Mouse (Mus musculus): ENCODE measurements around the gene Fbxo3. TPM values are rescaled to one million over a fixed set of nuclear protein-coding genes. Genes with fewer than 3 reads are reported as not detected.
"Not testable (repeated sequence)": the region's sequence is repeated elsewhere in the genome, so short reads cannot be mapped to it uniquely, and the experiment has no call there.

Gene Fbxo3
- total RNA-seq, 1 experiment = 13.6 TPM

- TF ChIP-seq HCFC1 (IDR thresholded peaks at IDR 0.05; ENCODE audit: borderline replicate concordance, insufficient read depth, low read length) (no peak), CHD2 (IDR thresholded peaks at IDR 0.05; ENCODE audit: low read depth, low read length) (no peak), ZNF384 (IDR thresholded peaks at IDR 0.05; ENCODE audit: low read depth, low read length) (no peak), ZC3H11A (IDR thresholded peaks at IDR 0.05; ENCODE audit: borderline replicate concordance, low read depth, low read length) (no peak), MAFK (IDR thresholded peaks at IDR 0.05; ENCODE audit: insufficient read depth, low read depth, low read length) (peak; percentile 62)
- in situ Hi-C loops (cut with MboI; ENCODE audit: low sequenced_read_pairs in 2 of 2, unreplicated experiment in 2 of 2) = no loop called here
- Histone ChIP-seq H3K9ac (ENCODE audit: insufficient read depth, low read depth, low read length, poor library complexity, severe bottlenecking) (no peak overlapping the region), H3K4me3 (ENCODE audit: insufficient read depth in 1 of 2, low read depth in 1 of 2, low read length in 2 of 2, poor library complexity in 1 of 2, severe bottlenecking in 1 of 2) (no peak overlapping the region), H3K4me1 (ENCODE audit: control insufficient read depth in 2 of 2, insufficient read depth in 2 of 2, low read length in 2 of 2, poor library complexity in 1 of 2) (no peaks in the 10 kb centered on the region), H3K36me3 (ENCODE audit: control insufficient read depth, insufficient read depth, low read length, poor library complexity, severe bottlenecking) (peaks cover 2% of the 10 kb centered on the region), H3K9me3 (ENCODE audit: control insufficient read depth, insufficient read depth, low read depth, low read length) (no peaks in the 10 kb centered on the region), H3K27ac (ENCODE audit: insufficient read depth, low read depth, low read length, poor library complexity, severe bottlenecking) (no peak overlapping the region)
- DNase-seq (ENCODE audit: low read depth, low spot score) = no peak
Measured at GRCm38 (mm10) chr2:104059786-104060185, 32.3 kb downstream of the Fbxo3 start.

GRCm38 (mm10) chr2:104060996-104061395 lies 33.5 kb downstream of the Fbxo3 start:
- DNase-seq (ENCODE audit: low read depth, low spot score) = no peak
- TF ChIP-seq HCFC1 (IDR thresholded peaks at IDR 0.05; ENCODE audit: borderline replicate concordance, insufficient read depth, low read length) (no peak), ZC3H11A (IDR thresholded peaks at IDR 0.05; ENCODE audit: borderline replicate concordance, low read depth, low read length) (no peak), MAFK (IDR thresholded peaks at IDR 0.05; ENCODE audit: insufficient read depth, low read depth, low read length) (no peak), CHD2 (IDR thresholded peaks at IDR 0.05; ENCODE audit: low read depth, low read length) (no peak), ZNF384 (IDR thresholded peaks at IDR 0.05; ENCODE audit: low read depth, low read length) (no peak)
- Histone ChIP-seq H3K4me3 (ENCODE audit: insufficient read depth in 1 of 2, low read depth in 1 of 2, low read length in 2 of 2, poor library complexity in 1 of 2, severe bottlenecking in 1 of 2) (no peak overlapping the region), H3K9me3 (ENCODE audit: control insufficient read depth, insufficient read depth, low read depth, low read length) (no peaks in the 10 kb centered on the region), H3K36me3 (ENCODE audit: control insufficient read depth, insufficient read depth, low read length, poor library complexity, severe bottlenecking) (peaks cover 2% of the 10 kb centered on the region; the same call in 1 of the 2 replicates), H3K27ac (ENCODE audit: insufficient read depth, low read depth, low read length, poor library complexity, severe bottlenecking) (no peak overlapping the region), H3K4me1 (ENCODE audit: control insufficient read depth in 2 of 2, insufficient read depth in 2 of 2, low read length in 2 of 2, poor library complexity in 1 of 2) (no peaks in the 10 kb centered on the region), H3K9ac (ENCODE audit: insufficient read depth, low read depth, low read length, poor library complexity, severe bottlenecking) (no peak overlapping the region)
- in situ Hi-C loops (cut with MboI; ENCODE audit: low sequenced_read_pairs in 2 of 2, unreplicated experiment in 2 of 2) = no loop called here

GRCm38 (mm10) chr2:104062665-104063064 lies 35.1 kb downstream of the Fbxo3 start:
- DNase-seq (ENCODE audit: low read depth, low spot score) = no peak
- Histone ChIP-seq H3K27ac (ENCODE audit: insufficient read depth, low read depth, low read length, poor library complexity, severe bottlenecking) (no peak overlapping the region), H3K36me3 (ENCODE audit: control insufficient read depth, insufficient read depth, low read length, poor library complexity, severe bottlenecking) (peaks cover 2% of the 10 kb centered on the region; the same call in 1 of the 2 replicates), H3K4me1 (ENCODE audit: control insufficient read depth in 2 of 2, insufficient read depth in 2 of 2, low read length in 2 of 2, poor library complexity in 1 of 2) (no peaks in the 10 kb centered on the region), H3K9ac (ENCODE audit: insufficient read depth, low read depth, low read length, poor library complexity, severe bottlenecking) (no peak overlapping the region), H3K9me3 (ENCODE audit: control insufficient read depth, insufficient read depth, low read depth, low read length) (no peaks in the 10 kb centered on the region), H3K4me3 (ENCODE audit: insufficient read depth in 1 of 2, low read depth in 1 of 2, low read length in 2 of 2, poor library complexity in 1 of 2, severe bottlenecking in 1 of 2) (no peak overlapping the region)
- in situ Hi-C loops (cut with MboI; ENCODE audit: low sequenced_read_pairs in 2 of 2, unreplicated experiment in 2 of 2) = no loop called here
- no peak for TF ChIP-seq MAFK (IDR thresholded peaks at IDR 0.05; ENCODE audit: insufficient read depth, low read depth, low read length)
- no peak for TF ChIP-seq ZNF384 (IDR thresholded peaks at IDR 0.05; ENCODE audit: low read depth, low read length)
- TF ChIP-seq ZC3H11A (IDR thresholded peaks at IDR 0.05; ENCODE audit: borderline replicate concordance, low read depth, low read length) = no peak
- TF ChIP-seq HCFC1 (IDR thresholded peaks at IDR 0.05; ENCODE audit: borderline replicate concordance, insufficient read depth, low read length) = no peak
- no peak for TF ChIP-seq CHD2 (IDR thresholded peaks at IDR 0.05; ENCODE audit: low read depth, low read length)

- Histone ChIP-seq H3K27ac (ENCODE audit: insufficient read depth, low read depth, low read length, poor library complexity, severe bottlenecking) (no peak overlapping the region), H3K4me1 (ENCODE audit: control insufficient read depth in 2 of 2, insufficient read depth in 2 of 2, low read length in 2 of 2, poor library complexity in 1 of 2) (no peaks in the 10 kb centered on the region), H3K36me3 (ENCODE audit: control insufficient read depth, insufficient read depth, low read length, poor library complexity, severe bottlenecking) (no peaks in the 10 kb centered on the region), H3K4me3 (ENCODE audit: insufficient read depth in 1 of 2, low read depth in 1 of 2, low read length in 2 of 2, poor library complexity in 1 of 2, severe bottlenecking in 1 of 2) (no peak overlapping the region), H3K9ac (ENCODE audit: insufficient read depth, low read depth, low read length, poor library complexity, severe bottlenecking) (no peak overlapping the region), H3K9me3 (ENCODE audit: control insufficient read depth, insufficient read depth, low read depth, low read length) (no peaks in the 10 kb centered on the region)
- in situ Hi-C loops (cut with MboI; ENCODE audit: low sequenced_read_pairs in 2 of 2, unreplicated experiment in 2 of 2) = no loop called here
- DNase-seq (ENCODE audit: low read depth, low spot score) = no peak
- TF ChIP-seq ZC3H11A (IDR thresholded peaks at IDR 0.05; ENCODE audit: borderline replicate concordance, low read depth, low read length) (no peak), ZNF384 (IDR thresholded peaks at IDR 0.05; ENCODE audit: low read depth, low read length) (no peak), MAFK (IDR thresholded peaks at IDR 0.05; ENCODE audit: insufficient read depth, low read depth, low read length) (no peak), CHD2 (IDR thresholded peaks at IDR 0.05; ENCODE audit: low read depth, low read length) (no peak), HCFC1 (IDR thresholded peaks at IDR 0.05; ENCODE audit: borderline replicate concordance, insufficient read depth, low read length) (no peak)
Measured at GRCm38 (mm10) chr2:104064152-104064551, 36.6 kb downstream of the Fbxo3 start.

- H3K36me3 ChIP-seq (ENCODE audit: control insufficient read depth, insufficient read depth, low read length, poor library complexity, severe bottlenecking); H3K27ac ChIP-seq (ENCODE audit: insufficient read depth, low read depth, low read length, poor library complexity, severe bottlenecking); in situ Hi-C loops (cut with MboI; ENCODE audit: low sequenced_read_pairs in 2 of 2, unreplicated experiment in 2 of 2); H3K4me1 ChIP-seq (ENCODE audit: control insufficient read depth in 2 of 2, insufficient read depth in 2 of 2, low read length in 2 of 2, poor library complexity in 1 of 2); H3K4me3 ChIP-seq (ENCODE audit: insufficient read depth in 1 of 2, low read depth in 1 of 2, low read length in 2 of 2, poor library complexity in 1 of 2, severe bottlenecking in 1 of 2); DNase-seq (ENCODE audit: low read depth, low spot score); H3K9me3 ChIP-seq (ENCODE audit: control insufficient read depth, insufficient read depth, low read depth, low read length); H3K9ac ChIP-seq (ENCODE audit: insufficient read depth, low read depth, low read length, poor library complexity, severe bottlenecking): not testable (repeated sequence)
Measured at GRCm38 (mm10) chr2:104065526-104065925, 38.0 kb downstream of the Fbxo3 start, which contains the start of gene Gm10912. Gene Gm10912, plus strand, starts transcription at chr2:104065826.

- H3K4me1 ChIP-seq (ENCODE audit: control insufficient read depth in 2 of 2, insufficient read depth in 2 of 2, low read length in 2 of 2, poor library complexity in 1 of 2); H3K36me3 ChIP-seq (ENCODE audit: control insufficient read depth, insufficient read depth, low read length, poor library complexity, severe bottlenecking); H3K9me3 ChIP-seq (ENCODE audit: control insufficient read depth, insufficient read depth, low read depth, low read length); H3K4me3 ChIP-seq (ENCODE audit: insufficient read depth in 1 of 2, low read depth in 1 of 2, low read length in 2 of 2, poor library complexity in 1 of 2, severe bottlenecking in 1 of 2); H3K9ac ChIP-seq (ENCODE audit: insufficient read depth, low read depth, low read length, poor library complexity, severe bottlenecking); H3K27ac ChIP-seq (ENCODE audit: insufficient read depth, low read depth, low read length, poor library complexity, severe bottlenecking); DNase-seq (ENCODE audit: low read depth, low spot score); in situ Hi-C loops (cut with MboI; ENCODE audit: low sequenced_read_pairs in 2 of 2, unreplicated experiment in 2 of 2): not testable (repeated sequence)
Measured at GRCm38 (mm10) chr2:104068450-104068849, 40.9 kb downstream of the Fbxo3 start, which contains the start of gene Gm10799. Gene Gm10799, minus strand, starts transcription at chr2:104068550.

Data from ES-E14 (cell line).